23 mouse cellular contexts compared by ENCODE assay signal in the genomic region with DNA sequence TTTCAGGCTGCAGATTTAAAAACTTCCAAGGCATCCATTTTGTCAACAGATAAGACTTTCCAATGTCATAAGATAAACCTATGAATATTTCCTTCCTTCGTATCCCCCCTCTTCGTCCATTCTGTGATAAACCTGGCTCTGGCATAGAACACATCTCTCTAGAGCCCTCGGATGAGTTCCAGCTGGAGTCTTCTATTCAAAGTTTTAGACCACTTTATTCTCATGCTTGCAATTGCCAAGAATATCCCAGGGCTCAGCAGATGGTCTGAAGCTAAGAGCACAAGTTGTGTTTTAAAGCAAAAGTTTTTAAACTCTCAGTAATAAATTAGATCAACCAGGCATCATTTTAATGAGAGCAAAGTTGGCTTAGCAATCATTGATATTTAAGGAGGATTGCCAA.
DNase-seq lines count a peak whose midpoint lies in the region; ATAC-seq and TF ChIP-seq lines count a peak whose summit lies in the region.
"Had no signal": no experiment of that assay in that cellular context is flagged by ENCODE, and none has a peak within 500 bp of the region (broad histone marks: within the 10 kb centered on the region; RNA-seq: fewer than 3 reads in every experiment).

No protein-coding gene starts in this region.

- H3K9me3 ChIP-seq in forebrain, postnatal 0 days (ENCODE audit: low read length), result no peaks in the 10 kb centered on the region
- no peaks in the 10 kb centered on the region for H3K9me3 ChIP-seq in forebrain, embryonic 13.5 days (replicated peaks)
- H3K9me3 ChIP-seq in heart, embryonic 11.5 days (replicated peaks; ENCODE audit: control insufficient read depth, low read length), result no peaks in the 10 kb centered on the region
- H3K9me3 ChIP-seq: forebrain, embryonic 10.5 days; heart, embryonic 13.5 days had no signal

- no peak overlapping the region for H3K4me3 ChIP-seq in forebrain, postnatal 0 days (ENCODE audit: low read depth, low read length)
- no peak overlapping the region for H3K4me3 ChIP-seq in forebrain, embryonic 13.5 days
- no peak overlapping the region for H3K4me3 ChIP-seq in left cerebral cortex, adult 2 months
- H3K4me3 ChIP-seq in heart, embryonic 11.5 days (ENCODE audit: low read depth, low read length), result no peak overlapping the region
- H3K4me3 ChIP-seq: forebrain, embryonic 10.5 days; gastrocnemius, adult 2 months; heart, embryonic 13.5 days had no signal

- no peaks in the 10 kb centered on the region for H3K36me3 ChIP-seq in forebrain, postnatal 0 days (ENCODE audit: insufficient read depth)
- no peaks in the 10 kb centered on the region for H3K36me3 ChIP-seq in forebrain, embryonic 13.5 days (ENCODE audit: poor library complexity, severe bottlenecking)
- H3K36me3 ChIP-seq in heart, embryonic 11.5 days (ENCODE audit: control insufficient read depth, insufficient read depth, low read length), result no peaks in the 10 kb centered on the region
- H3K36me3 ChIP-seq: forebrain, embryonic 10.5 days; heart, embryonic 13.5 days had no signal

- H3K4me2 ChIP-seq in forebrain, postnatal 0 days (ENCODE audit: low read depth), result no peak overlapping the region
- no peak overlapping the region for H3K4me2 ChIP-seq in forebrain, embryonic 13.5 days
- H3K4me2 ChIP-seq in heart, embryonic 11.5 days, result no peak overlapping the region
- H3K4me2 ChIP-seq: heart, embryonic 13.5 days; hindbrain, embryonic 14.5 days had no signal

- no peaks in the 10 kb centered on the region for H3K4me1 ChIP-seq in forebrain, postnatal 0 days (ENCODE audit: insufficient read depth)
- no peaks in the 10 kb centered on the region for H3K4me1 ChIP-seq in forebrain, embryonic 13.5 days
- H3K4me1 ChIP-seq in heart, embryonic 11.5 days (ENCODE audit: control insufficient read depth, insufficient read depth, low read length), result no peaks in the 10 kb centered on the region
- H3K4me1 ChIP-seq: forebrain, embryonic 10.5 days; heart, embryonic 13.5 days had no signal

- H3K9ac ChIP-seq in forebrain, postnatal 0 days, result no peak overlapping the region
- H3K9ac ChIP-seq in forebrain, embryonic 13.5 days, result no peak overlapping the region
- no peak overlapping the region for H3K9ac ChIP-seq in heart, embryonic 11.5 days (ENCODE audit: low read depth, low read length)
- H3K9ac ChIP-seq: heart, embryonic 13.5 days; hindbrain, embryonic 14.5 days had no signal

- H3K27ac ChIP-seq in forebrain, postnatal 0 days (ENCODE audit: low read depth, low read length), result no peak overlapping the region
- no peak overlapping the region for H3K27ac ChIP-seq in forebrain, embryonic 13.5 days
- H3K27ac ChIP-seq in left cerebral cortex, adult 2 months, result no peak overlapping the region
- no peak overlapping the region for H3K27ac ChIP-seq in heart, embryonic 11.5 days (ENCODE audit: low read depth, low read length)
- H3K27ac ChIP-seq: forebrain, embryonic 10.5 days; gastrocnemius, adult 2 months; heart, embryonic 13.5 days; hindbrain, embryonic 14.5 days; hindbrain, postnatal 0 days had no signal

- 70% methylated on average over 3 of the region's 3 CpGs for WGBS in forebrain, postnatal 0 days
- 92% methylated on average over 3 of the region's 3 CpGs for WGBS in forebrain, embryonic 13.5 days
- WGBS in heart, embryonic 11.5 days (ENCODE audit: insufficient replicate concordance), result 65% methylated on average over 3 of the region's 3 CpGs

- ATAC-seq in forebrain, postnatal 0 days, result no peak
- no peak for ATAC-seq in forebrain, embryonic 13.5 days
- no peak for ATAC-seq in heart, embryonic 11.5 days (replicated peaks; ENCODE audit: insufficient number of reproducible peaks, low FRiP score, low TSS enrichment)
- ATAC-seq: activated CD4-positive, CD25-positive, alpha-beta regulatory T cell, adult 4 months; forebrain, embryonic 14.5 days; hindbrain, postnatal 0 days had no signal

- TF ChIP-seq CTCF in forebrain, postnatal 0 days (IDR thresholded peaks at IDR 0.05; ENCODE audit: low read depth), result no peak
- TF ChIP-seq CTCF in left cerebral cortex, adult 2 months (IDR thresholded peaks at IDR 0.05), result no peak

- peak; percentile 19 for DNase-seq in forebrain, postnatal 0 days
- DNase-seq in layer of hippocampus, adult 18-20 months (ENCODE audit: low spot score in 2 of 2), result peak; percentile 2 to 47
- no peak for DNase-seq in layer of hippocampus, postnatal 36 days
- peak; percentile 28 to 34 for DNase-seq in left cerebral cortex, postnatal 14 days (ENCODE audit: low spot score in 2 of 2)
- no peak for DNase-seq in left cerebral cortex, adult 2 months (ENCODE audit: extremely low spot score in 1 of 2, low spot score in 2 of 2)
- DNase-seq: adrenal gland, adult 8-10 months; adrenal gland, postnatal 25 days; cerebellum, adult 18-20 months; cerebellum, adult 9-10 months; cerebellum, postnatal 14 days; gastrocnemius, adult 2 months; gastrocnemius, postnatal 25 days; heart, adult 18-20 months; heart, postnatal 14 days; heart, postnatal 4 days had no signal

- intact Hi-C loops in left cerebral cortex, postnatal 14 days (cut with DNase I), result loop anchor here (10.0 kb wide), 1 partner anchor 224 kb away; no protein-coding TSS in a partner anchor
- intact Hi-C loops in left cerebral cortex, adult 2 months (cut with DNase I), result loop anchor here (5.0 kb wide), 1 partner anchor 347 kb away; no protein-coding TSS in a partner anchor

- no peaks in the 10 kb centered on the region for H3K27me3 ChIP-seq in forebrain, postnatal 0 days (ENCODE audit: insufficient read depth, low read length)
- no peaks in the 10 kb centered on the region for H3K27me3 ChIP-seq in forebrain, embryonic 13.5 days
- no peaks in the 10 kb centered on the region for H3K27me3 ChIP-seq in heart, embryonic 11.5 days (ENCODE audit: control insufficient read depth, insufficient read depth, low read length)
- H3K27me3 ChIP-seq: heart, embryonic 13.5 days had no signal

Comparison
In these comparisons a context has a peak if more than half of its experiments do, and no peak if none do; other contexts are left out.
1. DNase-seq: peak in forebrain, postnatal 0 days (single experiment), layer of hippocampus, adult 18-20 months (2 of 2) and left cerebral cortex, postnatal 14 days (2 of 2); none in layer of hippocampus, postnatal 36 days (0 of 2) and left cerebral cortex, adult 2 months (0 of 2).